Mouse (Mus musculus) forebrain, embryonic 12.5 days (tissue): ENCODE measurements at regions not wholly inside any gene's neighbourhood (a gene's known extent, or its start where the extent isn't known, plus 50 kb on each side); places are given as distances from the start of the nearest gene placed in this dataset.

Source experiments
- ATAC-seq: fragments of 200-750 bp; cut with Nextera tagmentation; 2 replicates; pipeline ENCODE4 v1.8.0; 2017; ENCODE audit warnings: moderate TSS enrichment; ENCODE audit not compliant: low FRiP score
- H3K27ac ChIP-seq: fragments of 300-500 bp; sonication (generic); 2 replicates; pipeline ENCODE4 v1.5.1; 2016; ENCODE audit warnings: mild to moderate bottlenecking
- H3K27me3 ChIP-seq: fragments of 300-500 bp; sonication (generic); 2 replicates; pipeline ENCODE4 v1.6.1; 2016; ENCODE audit warnings: mild to moderate bottlenecking
- H3K36me3 ChIP-seq: fragments of 300-500 bp; sonication (generic); replicated peaks from 2 replicates; pipeline ENCODE4 v1.6.1; 2016; ENCODE audit warnings: mild to moderate bottlenecking
- H3K4me1 ChIP-seq: fragments of 300-500 bp; sonication (generic); 2 replicates; pipeline ENCODE4 v1.6.1; 2016
- H3K4me2 ChIP-seq: fragments of 300-500 bp; sonication (generic); 2 replicates; pipeline ENCODE4 v1.6.1; 2016; ENCODE audit warnings: mild to moderate bottlenecking, moderate library complexity
- H3K4me3 ChIP-seq: fragments of 300-500 bp; sonication (generic); replicated peaks from 2 replicates; pipeline ENCODE4 v1.5.1; 2016; ENCODE audit warnings: mild to moderate bottlenecking
- H3K9ac ChIP-seq: fragments of 300-500 bp; sonication (generic); 2 replicates; pipeline ENCODE4 v1.6.1; 2016; ENCODE audit warnings: mild to moderate bottlenecking
- H3K9me3 ChIP-seq: fragments of 300-500 bp; sonication (generic); 2 replicates; pipeline ENCODE4 v1.6.1; 2016
- WGBS: fragments of 180-500 bp; shearing (Covaris S2); methylation state at CpG from one replicate; pipeline ENCODE4 v1.1.7; 2016; 5-methylcytosine and 5-hydroxymethylcytosine counted together

DNA sequence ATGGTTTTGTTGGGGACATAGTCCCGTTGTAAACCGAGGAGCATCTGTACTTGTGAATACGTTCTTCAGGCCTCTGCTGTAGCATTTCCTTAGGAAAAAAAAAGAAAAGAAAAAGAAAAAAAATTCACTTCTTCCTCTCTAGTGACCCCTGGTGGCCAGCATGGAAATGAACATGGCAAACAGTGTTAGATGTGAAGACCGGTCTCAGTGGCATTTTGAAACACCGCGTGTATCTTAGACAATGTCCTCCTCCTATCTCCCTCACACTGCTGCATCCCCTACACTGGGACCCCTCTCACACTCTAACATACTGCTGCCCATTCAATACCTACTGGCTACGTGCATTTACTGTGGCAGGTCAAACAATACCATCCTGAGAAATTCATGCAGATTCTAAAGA lies 284.6 kb upstream of the Npvf start:
- ATAC-seq: peak; percentile 51; the same call in 1 of the 2 replicates

DNA sequence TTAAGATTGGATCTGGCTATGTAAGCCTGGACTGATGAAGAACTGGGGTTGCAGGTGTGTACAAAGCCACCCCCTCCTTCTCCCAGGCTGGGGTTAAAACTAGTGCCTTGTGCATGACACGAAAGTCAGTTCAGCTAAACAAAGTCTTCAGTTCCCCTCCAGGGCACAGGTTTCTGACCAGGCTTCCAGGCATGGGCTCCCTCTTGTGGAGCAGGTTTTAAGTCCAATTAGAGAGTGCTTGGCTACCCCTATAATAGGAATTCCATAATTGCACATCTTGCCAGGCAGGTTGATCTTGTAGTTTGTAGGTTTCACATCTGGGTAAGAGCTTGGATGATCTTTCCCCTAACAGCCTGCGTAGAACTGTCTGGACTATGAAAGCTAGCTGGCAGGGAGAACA lies 285.2 kb upstream of the Npvf start:
- Histone ChIP-seq H3K9me3 (no peaks in the 10 kb centered on the region), H3K36me3 (no peaks in the 10 kb centered on the region), H3K4me3 (no peak overlapping the region), H3K4me1 (peaks cover 7% of the 10 kb centered on the region), H3K27ac (no peak overlapping the region), H3K9ac (no peak overlapping the region), H3K27me3 (0 out of 2 replicates have a peak, but pooled peaks cover 7% of the 10 kb centered on the region), H3K4me2 (no peak overlapping the region)
- ATAC-seq: peak; percentile 33; the same call in 1 of the 2 replicates
- WGBS: 51% methylated on average over 2 of the region's 2 CpGs

More for the DNA sequence above, 284.6 kb upstream of the Npvf start:
- no peak overlapping the region for H3K4me2 ChIP-seq
- H3K9me3 ChIP-seq: no peaks in the 10 kb centered on the region
- H3K4me3 ChIP-seq: no peak overlapping the region
- 29% methylated on average over 7 of the region's 7 CpGs for WGBS
- no peak overlapping the region for H3K9ac ChIP-seq
- 0 out of 2 replicates have a peak, but pooled peaks cover 10% of the 10 kb centered on the region for H3K27me3 ChIP-seq
- no peak overlapping the region for H3K27ac ChIP-seq
- peaks cover 12% of the 10 kb centered on the region for H3K4me1 ChIP-seq
- H3K36me3 ChIP-seq: no peaks in the 10 kb centered on the region

DNA sequence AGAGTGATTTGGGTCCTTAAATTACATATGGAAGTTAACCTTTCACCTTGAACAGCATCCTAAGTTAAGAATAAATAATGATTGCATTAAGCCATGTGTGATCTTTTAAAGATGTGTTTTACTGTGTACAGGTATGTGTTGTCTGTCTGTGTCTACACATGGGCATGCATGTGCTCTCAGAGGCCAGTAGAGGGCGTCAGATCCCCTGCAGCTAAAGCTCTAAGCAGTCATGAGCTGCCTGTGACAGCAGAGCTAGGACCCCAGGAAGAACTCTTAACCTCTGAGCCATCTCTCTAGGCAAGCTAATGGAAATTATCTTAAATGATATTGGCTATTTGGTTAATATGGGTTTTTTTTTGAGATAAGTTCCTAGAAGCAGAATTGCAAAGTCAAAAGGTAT lies 285.9 kb upstream of the Npvf start:
- ATAC-seq: no peak

DNA sequence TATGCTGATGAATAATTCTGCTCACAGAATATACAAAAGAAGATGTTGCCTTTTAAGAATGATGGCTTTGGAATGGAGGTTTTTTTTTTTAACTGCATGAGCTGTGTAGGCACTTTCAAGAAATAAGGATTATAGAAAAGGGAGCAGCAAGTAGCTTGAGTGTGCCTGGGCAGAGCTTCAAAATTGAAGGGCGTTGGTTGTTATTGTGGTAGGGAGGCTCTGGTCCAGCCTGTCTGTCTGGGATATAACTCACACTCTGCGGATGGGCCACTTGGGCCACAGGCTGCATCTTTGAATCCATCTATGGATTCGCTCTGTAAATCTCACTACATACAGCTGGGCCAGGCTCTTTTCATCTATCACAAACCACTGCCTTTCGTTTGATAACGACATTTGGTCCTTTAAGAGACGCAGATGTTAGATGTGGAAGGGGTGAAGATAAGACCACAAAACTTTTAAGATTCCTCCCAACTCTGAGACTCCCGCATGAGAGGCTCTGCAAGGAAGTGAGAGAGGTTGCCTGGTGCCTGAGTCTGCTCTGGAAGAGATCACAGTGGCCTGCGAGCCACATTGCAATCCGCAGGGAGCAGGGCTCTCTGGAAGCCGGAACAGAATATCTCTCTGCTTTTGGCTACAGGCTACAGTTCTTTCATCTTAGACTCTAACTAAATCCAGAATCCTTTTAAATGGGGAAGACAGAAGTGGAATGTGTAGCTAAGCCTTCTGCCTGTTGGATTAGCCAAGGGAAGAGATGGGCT lies 286.6 kb upstream of the Npvf start:
- Histone ChIP-seq H3K4me1 (peaks cover under 1% of the 10 kb centered on the region), H3K9me3 (no peaks in the 10 kb centered on the region), H3K27me3 (no peaks in the 10 kb centered on the region), H3K4me2 (no peak overlapping the region), H3K27ac (no peak overlapping the region), H3K4me3 (no peak overlapping the region), H3K9ac (no peak overlapping the region), H3K36me3 (no peaks in the 10 kb centered on the region)
- ATAC-seq: no peak
- WGBS: 84% methylated on average over 10 of the region's 10 CpGs

More for the DNA sequence above, 285.9 kb upstream of the Npvf start:
- 11% methylated on average over 1 of the region's 1 CpGs for WGBS
- Histone ChIP-seq H3K4me1 (peaks cover 7% of the 10 kb centered on the region), H3K27ac (no peak overlapping the region), H3K4me2 (no peak overlapping the region), H3K9me3 (no peaks in the 10 kb centered on the region), H3K4me3 (no peak overlapping the region), H3K9ac (no peak overlapping the region), H3K36me3 (no peaks in the 10 kb centered on the region), H3K27me3 (0 out of 2 replicates have a peak, but pooled peaks cover 7% of the 10 kb centered on the region)

DNA sequence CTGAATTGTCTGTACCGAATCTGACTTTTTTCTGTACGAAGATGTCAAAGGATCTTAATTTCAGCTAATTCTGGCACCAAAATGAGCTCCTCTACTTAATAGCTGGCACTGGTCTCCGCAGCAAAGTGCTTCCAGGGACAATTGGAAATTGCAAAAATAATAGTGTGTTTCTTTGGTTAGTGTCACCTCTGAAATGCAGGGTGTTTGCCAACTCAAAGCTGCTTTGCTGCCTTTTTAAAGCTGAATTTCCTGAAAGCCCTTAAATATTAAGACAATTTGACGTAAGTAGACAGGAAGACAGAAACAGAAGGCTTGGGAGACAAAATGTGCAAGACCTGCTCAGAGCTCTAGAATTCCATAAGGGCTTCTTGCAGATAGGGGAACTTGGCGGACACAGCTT lies 288.5 kb upstream of the Npvf start:
- ATAC-seq: no peak
- Histone ChIP-seq H3K4me2 (no peak overlapping the region), H3K9me3 (no peaks in the 10 kb centered on the region), H3K4me1 (no peaks in the 10 kb centered on the region; the same call in 1 of the 2 replicates), H3K27me3 (0 out of 2 replicates have a peak, but pooled peaks cover 6% of the 10 kb centered on the region), H3K4me3 (no peak overlapping the region), H3K9ac (no peak overlapping the region), H3K27ac (no peak overlapping the region), H3K36me3 (no peaks in the 10 kb centered on the region)
- WGBS: 80% methylated on average over 5 of the region's 5 CpGs

DNA sequence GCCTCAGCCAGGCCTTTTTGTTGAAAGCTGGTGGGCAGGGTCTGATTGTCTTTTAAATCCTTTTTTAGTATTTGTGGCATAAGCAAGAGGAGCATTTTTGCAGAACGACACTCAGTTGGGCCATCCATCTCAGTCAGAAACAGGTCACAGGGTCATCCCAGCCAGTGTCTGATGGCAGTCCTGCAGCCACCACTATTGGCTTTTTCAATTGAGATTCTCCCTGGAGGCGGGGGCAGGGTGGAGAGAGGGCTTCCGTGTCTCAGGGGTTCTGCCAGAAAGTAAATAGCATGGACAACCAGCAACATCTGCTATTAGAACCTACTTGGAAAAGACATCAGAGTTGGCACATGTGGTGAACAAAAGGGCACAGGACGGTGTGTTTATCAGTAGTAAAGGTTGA lies 293.8 kb upstream of the Npvf start:
- H3K9ac ChIP-seq: no peak overlapping the region
- no peaks in the 10 kb centered on the region for H3K9me3 ChIP-seq
- H3K36me3 ChIP-seq: no peaks in the 10 kb centered on the region
- ATAC-seq: no peak
- H3K4me3 ChIP-seq: no peak overlapping the region
- H3K4me1 ChIP-seq: peaks cover 17% of the 10 kb centered on the region; the same call in 1 of the 2 replicates
- no peak overlapping the region for H3K27ac ChIP-seq
- WGBS: 84% methylated on average over 4 of the region's 4 CpGs
- H3K27me3 ChIP-seq: 0 out of 2 replicates have a peak, but pooled peaks cover 6% of the 10 kb centered on the region
- H3K4me2 ChIP-seq: no peak overlapping the region

DNA sequence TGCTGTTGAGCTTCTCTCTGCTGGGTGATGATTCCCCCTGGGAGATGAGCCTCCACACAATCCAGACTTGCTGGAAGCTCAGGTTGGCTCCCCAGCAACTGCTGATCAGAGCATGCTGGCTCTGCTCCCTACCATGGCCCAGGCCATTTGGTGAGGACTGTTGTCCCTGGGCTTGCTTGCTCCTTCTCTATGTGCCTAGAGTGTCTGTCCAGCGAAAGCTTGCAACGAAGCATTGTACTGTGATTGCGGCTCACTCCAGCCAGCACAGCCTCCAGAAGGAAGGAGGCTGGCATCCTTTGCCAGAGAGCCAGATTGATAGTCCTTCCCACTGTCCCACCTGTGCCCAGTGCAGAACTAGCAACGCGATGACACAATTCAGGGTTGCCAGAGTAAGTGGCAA lies 295.1 kb upstream of the Npvf start:
- WGBS: 94% methylated on average over 5 of the region's 5 CpGs

DNA sequence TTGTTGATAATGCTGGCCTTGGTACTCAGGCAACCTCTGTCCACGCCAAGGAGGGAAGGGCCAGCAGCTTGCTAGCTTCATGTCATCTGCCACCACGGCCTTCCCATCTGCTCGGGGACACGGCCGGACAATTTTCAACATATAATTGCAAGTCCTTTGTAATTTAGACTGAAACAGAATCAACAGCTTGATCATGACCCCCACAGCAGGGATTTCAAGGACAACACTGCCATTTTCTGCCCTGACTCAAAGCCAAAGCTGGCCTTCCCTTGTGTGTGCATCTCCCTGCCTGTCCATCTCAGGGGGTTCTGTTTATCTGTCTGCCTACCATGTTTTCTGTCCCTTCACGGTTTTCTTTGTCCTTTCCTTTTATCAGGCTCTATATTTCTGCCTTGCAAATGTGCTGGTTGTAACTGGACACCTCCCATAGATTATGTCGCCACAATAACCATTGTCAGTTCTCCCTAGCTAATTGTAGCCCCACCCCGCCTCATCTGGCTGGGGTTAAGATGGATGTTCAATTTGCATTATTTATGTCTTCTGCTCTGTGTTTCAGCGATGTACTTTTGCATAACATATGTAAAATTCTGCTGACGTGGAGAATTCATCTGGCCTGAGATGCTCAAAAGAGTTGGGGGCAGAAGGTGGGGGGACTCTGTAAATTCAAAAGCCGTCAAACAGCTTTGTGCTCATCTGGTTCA lies 295.8 kb upstream of the Npvf start:
- H3K27me3 ChIP-seq: 0 out of 2 replicates have a peak, but pooled peaks cover 6% of the 10 kb centered on the region
- 52% methylated on average over 11 of the region's 11 CpGs for WGBS
- H3K4me1 ChIP-seq: peaks cover 17% of the 10 kb centered on the region; the same call in 1 of the 2 replicates
- H3K4me3 ChIP-seq: no peak overlapping the region
- no peaks in the 10 kb centered on the region for H3K36me3 ChIP-seq
- H3K27ac ChIP-seq: peak overlapping the region; percentile 56
- no peak overlapping the region for H3K4me2 ChIP-seq
- H3K9ac ChIP-seq: no peak overlapping the region
- 0 out of 2 replicates have a peak, but pooled peaks have one; percentile 39 for ATAC-seq
- no peaks in the 10 kb centered on the region for H3K9me3 ChIP-seq

More for the DNA sequence above, 295.1 kb upstream of the Npvf start:
- Histone ChIP-seq H3K27ac (no peak overlapping the region), H3K36me3 (no peaks in the 10 kb centered on the region), H3K4me2 (no peak overlapping the region), H3K27me3 (0 out of 2 replicates have a peak, but pooled peaks cover 6% of the 10 kb centered on the region), H3K4me1 (peaks cover 17% of the 10 kb centered on the region; the same call in 1 of the 2 replicates), H3K9me3 (no peaks in the 10 kb centered on the region), H3K9ac (no peak overlapping the region), H3K4me3 (no peak overlapping the region)
- no peak for ATAC-seq

DNA sequence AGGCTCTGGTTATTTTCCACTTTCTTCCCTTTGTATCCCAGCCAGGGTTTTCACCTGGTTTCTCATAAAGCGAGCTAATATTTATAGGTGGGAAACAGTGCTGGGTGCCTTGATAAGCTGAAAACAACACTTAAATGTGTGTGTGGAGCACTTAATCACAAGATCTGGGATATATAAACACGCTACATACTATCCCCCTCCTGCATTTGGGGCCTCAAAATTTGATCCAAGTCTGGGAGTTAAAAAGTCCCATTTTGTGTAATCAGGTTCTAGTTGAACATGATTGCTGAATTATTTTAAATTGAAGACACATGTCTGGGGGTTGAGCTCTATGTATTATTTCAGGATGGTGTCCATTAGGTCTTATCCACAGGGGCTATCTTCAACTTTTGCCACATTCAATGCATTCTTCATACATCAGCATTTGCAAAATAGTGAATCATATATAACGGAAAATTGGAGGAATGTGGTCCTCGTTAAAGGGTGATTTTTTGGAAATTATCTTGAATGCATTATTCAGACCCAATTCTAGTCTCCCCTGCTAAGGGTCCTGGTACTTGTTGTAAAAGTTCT lies 303.2 kb upstream of the Npvf start:
- 86% methylated on average over 4 of the region's 4 CpGs for WGBS
- H3K4me3 ChIP-seq: no peak overlapping the region
- H3K4me1 ChIP-seq: no peaks in the 10 kb centered on the region
- H3K36me3 ChIP-seq: no peaks in the 10 kb centered on the region
- H3K9ac ChIP-seq: no peak overlapping the region
- no peak for ATAC-seq
- no peak overlapping the region for H3K27ac ChIP-seq
- H3K27me3 ChIP-seq: no peaks in the 10 kb centered on the region
- H3K9me3 ChIP-seq: no peaks in the 10 kb centered on the region
- H3K4me2 ChIP-seq: no peak overlapping the region

DNA sequence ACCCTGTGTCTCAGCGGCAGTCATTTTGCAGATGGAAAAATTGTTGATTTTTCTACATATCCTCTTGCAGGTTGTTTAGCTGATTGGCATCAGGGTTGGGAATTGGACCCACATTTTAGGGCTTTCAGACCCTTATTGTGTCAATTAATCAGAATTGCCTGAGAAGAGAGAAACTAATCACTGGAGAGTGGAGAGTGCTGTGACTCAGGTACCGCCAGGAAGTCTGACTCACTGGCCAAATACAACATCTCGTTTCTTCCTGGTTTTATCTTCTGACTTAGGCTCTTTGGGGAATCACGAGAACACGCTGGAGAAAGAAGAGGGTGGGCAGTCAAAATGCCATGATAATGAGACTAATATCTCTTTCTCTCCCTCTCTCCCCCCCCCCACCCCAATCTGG lies 306.1 kb upstream of the Npvf start:
- Histone ChIP-seq H3K4me1 (no peaks in the 10 kb centered on the region), H3K4me2 (no peak overlapping the region), H3K27ac (no peak overlapping the region), H3K36me3 (no peaks in the 10 kb centered on the region), H3K4me3 (no peak overlapping the region), H3K9me3 (no peaks in the 10 kb centered on the region), H3K27me3 (no peaks in the 10 kb centered on the region), H3K9ac (no peak overlapping the region)
- 75% methylated on average over 5 of the region's 5 CpGs for WGBS
- ATAC-seq: no peak

DNA sequence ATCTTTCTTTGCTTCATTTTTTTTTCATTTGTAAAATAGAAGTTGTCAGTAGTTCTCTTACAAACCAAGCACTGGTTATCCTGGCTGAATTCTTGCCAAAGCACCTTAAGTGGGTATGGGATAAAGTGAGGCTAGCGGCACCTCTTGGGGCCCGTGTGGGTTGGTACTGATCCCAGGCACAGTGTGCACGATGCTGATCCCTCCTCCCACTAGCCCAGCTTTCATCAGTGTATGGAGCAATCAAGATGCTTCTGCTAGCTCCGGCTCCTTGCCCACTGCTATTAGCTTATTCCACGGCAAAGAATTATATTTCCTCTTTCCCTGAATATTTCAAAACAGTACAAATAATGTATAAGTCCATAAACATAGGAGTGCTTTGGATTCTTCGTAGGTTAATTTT lies 307.4 kb upstream of the Npvf start:
- no peak overlapping the region for H3K4me3 ChIP-seq
- H3K4me1 ChIP-seq: no peaks in the 10 kb centered on the region
- WGBS: 77% methylated on average over 6 of the region's 6 CpGs
- no peak overlapping the region for H3K27ac ChIP-seq
- H3K9ac ChIP-seq: no peak overlapping the region
- no peak for ATAC-seq
- no peaks in the 10 kb centered on the region for H3K27me3 ChIP-seq
- H3K4me2 ChIP-seq: no peak overlapping the region
- no peaks in the 10 kb centered on the region for H3K9me3 ChIP-seq
- H3K36me3 ChIP-seq: no peaks in the 10 kb centered on the region

DNA sequence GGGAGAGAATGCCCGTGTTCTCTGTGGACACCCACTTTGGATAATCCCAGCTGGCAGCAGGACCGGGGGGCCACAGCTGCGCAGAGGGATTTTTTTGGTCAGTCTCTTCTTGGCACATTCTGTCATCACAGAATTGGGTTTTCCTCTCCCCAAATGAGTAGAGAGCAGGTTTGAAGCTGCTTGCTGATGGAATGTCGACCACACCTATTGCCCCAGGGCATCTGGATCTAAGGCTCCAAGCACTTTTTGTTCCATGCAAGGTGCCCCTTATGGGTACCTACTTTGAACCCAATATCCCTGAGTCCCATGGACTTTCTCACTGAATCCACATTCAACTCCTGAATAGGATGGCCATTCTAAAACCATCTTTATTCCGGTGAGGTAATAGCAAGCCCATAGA lies 314.3 kb upstream of the Npvf start:
- H3K9me3 ChIP-seq: no peaks in the 10 kb centered on the region
- no peak for ATAC-seq
- WGBS: 92% methylated on average over 5 of the region's 5 CpGs
- no peak overlapping the region for H3K4me2 ChIP-seq
- no peaks in the 10 kb centered on the region for H3K36me3 ChIP-seq
- no peaks in the 10 kb centered on the region for H3K4me1 ChIP-seq
- H3K4me3 ChIP-seq: no peak overlapping the region
- H3K27me3 ChIP-seq: no peaks in the 10 kb centered on the region
- H3K9ac ChIP-seq: no peak overlapping the region
- no peak overlapping the region for H3K27ac ChIP-seq
